Mouse (Mus musculus) myocyte (in vitro differentiated cells): ENCODE results near the gene Gm42715.

Experiments
- CEBPB ChIP-seq: IDR thresholded peaks from 2 replicates; pipeline ENCODE4 v1.6.1; 2011; ENCODE audit warnings: mild to moderate bottlenecking, moderate library complexity; ENCODE audit not compliant: poor library complexity, insufficient read depth, severe bottlenecking
- MAX ChIP-seq: IDR thresholded peaks from one replicate; pipeline ENCODE4 v1.6.1; 2011; ENCODE audit warnings: low read depth, mild to moderate bottlenecking, control low read depth
- MYOG ChIP-seq, 3 experiments: IDR thresholded peaks; one replicate each; pipeline ENCODE4 v1.6.1; 2011; ENCODE audit warnings: control low read depth in 2 of 3, low read depth in 2 of 3, mild to moderate bottlenecking in 2 of 3; ENCODE audit not compliant: insufficient read length in 2 of 3, control insufficient read depth in 1 of 3, insufficient read depth in 1 of 3
- POLR2A ChIP-seq: IDR thresholded peaks from one replicate; pipeline ENCODE4 v1.6.1; 2011; ENCODE audit warnings: low read depth, mild to moderate bottlenecking, control low read depth, moderate library complexity; ENCODE audit not compliant: insufficient read length
- POLR2AphosphoS2 ChIP-seq: IDR thresholded peaks from one replicate; pipeline ENCODE4 v1.6.1; 2011; ENCODE audit warnings: low read depth, control low read depth; ENCODE audit not compliant: insufficient read length
- TCF12 ChIP-seq: IDR thresholded peaks from one replicate; pipeline ENCODE4 v1.6.1; 2011; ENCODE audit warnings: mild to moderate bottlenecking, control low read depth; ENCODE audit not compliant: poor library complexity, insufficient read depth, severe bottlenecking
- USF1 ChIP-seq: IDR thresholded peaks from one replicate; pipeline ENCODE4 v1.6.1; 2011; ENCODE audit warnings: low read depth, mild to moderate bottlenecking, control low read depth, moderate library complexity

- no peak for TF ChIP-seq USF1
- no peak for TF ChIP-seq POLR2A
- no peak for TF ChIP-seq MYOG (IDR thresholded peaks at IDR 0.05; ENCODE audit: control insufficient read depth in 1 of 3, insufficient read depth in 1 of 3, insufficient read length in 2 of 3, low read depth in 2 of 3)
- TF ChIP-seq CEBPB: no peak
- no peak for TF ChIP-seq POLR2AphosphoS2
- TF ChIP-seq MAX: no peak
- no peak for TF ChIP-seq TCF12
These were observed 54.7 kb downstream of the Gm42715 start for GRCm38 (mm10) chr7:127574115-127574514.
